Mouse (Mus musculus) MEL (cell line): Measurements from ENCODE around the gene Plin1. TPM values are rescaled to one million over a fixed set of nuclear protein-coding genes. Genes with fewer than 3 reads are reported as not detected.

Experiments
- DNase-seq: peaks from one replicate; pipeline ENCODE4 v3.0.0; 2011; ENCODE audit warnings: low read depth, low spot score
- H3K27ac ChIP-seq: 2 replicates; pipeline ENCODE4 v1.5.1; 2012; ENCODE audit warnings: low read depth, mild to moderate bottlenecking, control low read depth, low read length, moderate library complexity; ENCODE audit not compliant: control insufficient read depth
- H3K27me3 ChIP-seq, 2 experiments: fragments of 150-350 bp in 1 of 2; sonication (generic) in 1 of 2; 2 replicates each; pipeline ENCODE4 v1.6.1; 2012; ENCODE audit warnings: low read length in 2 of 2, mild to moderate bottlenecking in 2 of 2, improper control_type of control experiment in 1 of 2, moderate library complexity in 1 of 2; ENCODE audit not compliant: insufficient read depth in 2 of 2, control insufficient read depth in 1 of 2
- H3K36me3 ChIP-seq, 2 experiments: 2 replicates each; pipeline ENCODE4 v1.6.1; 2012 to 2014; ENCODE audit warnings: low read length in 2 of 2, improper control_type of control experiment in 1 of 2, inconsistent platforms in 1 of 2, mild to moderate bottlenecking in 1 of 2; ENCODE audit not compliant: insufficient read depth in 2 of 2, control insufficient read depth in 1 of 2
- H3K4me1 ChIP-seq, 2 experiments: fragments of 150-350 bp in 1 of 2; sonication (generic) in 1 of 2; 2 replicates each; pipeline ENCODE4 v1.6.1; 2012; ENCODE audit warnings: low read length in 2 of 2, improper control_type of control experiment in 1 of 2, mild to moderate bottlenecking in 1 of 2; ENCODE audit not compliant: insufficient read depth in 2 of 2, control insufficient read depth in 1 of 2
- H3K4me3 ChIP-seq, 2 experiments: fragments of 150-350 bp in 1 of 2; sonication (generic) in 1 of 2; 2 replicates each; pipeline ENCODE4 v1.5.1; 2012; ENCODE audit warnings: low read depth in 2 of 2, low read length in 2 of 2, mild to moderate bottlenecking in 2 of 2, moderate library complexity in 2 of 2, control low read depth in 1 of 2, improper control_type of control experiment in 1 of 2; ENCODE audit not compliant: control insufficient read depth in 1 of 2, insufficient read depth in 1 of 2
- H3K79me2 ChIP-seq: 2 replicates; pipeline ENCODE4 v1.6.1; 2012; ENCODE audit warnings: mild to moderate bottlenecking, low read length, moderate library complexity; ENCODE audit not compliant: control insufficient read depth, poor library complexity, insufficient read depth
- H3K9ac ChIP-seq: 2 replicates; pipeline ENCODE4 v1.6.1; 2012; ENCODE audit warnings: low read depth, mild to moderate bottlenecking, control low read depth, low read length, moderate library complexity; ENCODE audit not compliant: control insufficient read depth, poor library complexity, severe bottlenecking
- H3K9me3 ChIP-seq: fragments of 150-350 bp; sonication (generic); replicated peaks from 2 replicates; pipeline ENCODE4 v1.6.1; 2012; ENCODE audit warnings: mild to moderate bottlenecking, low read length, improper control_type of control experiment, moderate library complexity; ENCODE audit not compliant: insufficient read depth
- CHD2 ChIP-seq: IDR thresholded peaks from 2 replicates; pipeline ENCODE4 v1.6.1; 2011; ENCODE audit warnings: low read length, improper control_type of control experiment
- CTCF ChIP-seq, 3 experiments: IDR thresholded peaks in 2 of 3; conservative IDR thresholded peaks in 1 of 3; 2 replicates each; pipeline ENCODE4 v1.5.1; 2011 to 2012; ENCODE audit warnings: low read length in 3 of 3, low read depth in 2 of 3, mild to moderate bottlenecking in 2 of 3, improper control_type of control experiment in 1 of 3, inconsistent platforms in 1 of 3, mixed read lengths in 1 of 3, moderate library complexity in 1 of 3; ENCODE audit not compliant: control insufficient read depth in 1 of 3, insufficient read depth in 1 of 3, poor library complexity in 1 of 3, severe bottlenecking in 1 of 3
- ELF1 ChIP-seq: IDR thresholded peaks from 2 replicates; pipeline ENCODE4 v1.6.1; 2014; ENCODE audit warnings: low read depth, mild to moderate bottlenecking, inconsistent platforms, low read length, improper control_type of control experiment, moderate library complexity
- MAX ChIP-seq: IDR thresholded peaks from 2 replicates; pipeline ENCODE4 v1.6.1; 2011; ENCODE audit warnings: low read length, improper control_type of control experiment
- MEF2A ChIP-seq: IDR thresholded peaks from 2 replicates; pipeline ENCODE4 v1.6.1; 2014; ENCODE audit warnings: low read depth, mild to moderate bottlenecking, inconsistent platforms, low read length, improper control_type of control experiment; ENCODE audit not compliant: poor library complexity, insufficient replicate concordance, severe bottlenecking; ENCODE audit errors: extremely low read depth
- POLR2A ChIP-seq, 2 experiments: IDR thresholded peaks; 2 replicates each; pipeline ENCODE4 v1.6.1; 2011 to 2012; ENCODE audit warnings: low read length in 2 of 2, mild to moderate bottlenecking in 2 of 2, control low read depth in 1 of 2, improper control_type of control experiment in 1 of 2, low read depth in 1 of 2, moderate library complexity in 1 of 2; ENCODE audit not compliant: control insufficient read depth in 1 of 2, insufficient read depth in 1 of 2, poor library complexity in 1 of 2
- SMC3 ChIP-seq: IDR thresholded peaks from 2 replicates; pipeline ENCODE4 v1.6.1; 2011; ENCODE audit warnings: low read depth, low read length, improper control_type of control experiment
- TAL1 ChIP-seq: IDR thresholded peaks from 2 replicates; pipeline ENCODE4 v1.6.1; 2012; ENCODE audit warnings: mild to moderate bottlenecking, inconsistent platforms, low read length, moderate library complexity, mixed read lengths
- ZC3H11A ChIP-seq: IDR thresholded peaks from 2 replicates; pipeline ENCODE4 v1.6.1; 2012; ENCODE audit warnings: low read depth, mild to moderate bottlenecking, inconsistent platforms, low read length, improper control_type of control experiment
- ZKSCAN1 ChIP-seq: IDR thresholded peaks from 2 replicates; pipeline ENCODE4 v1.6.1; 2012; ENCODE audit warnings: low read depth, mild to moderate bottlenecking, inconsistent platforms, low read length, improper control_type of control experiment, moderate library complexity
- ZMIZ1 ChIP-seq: IDR thresholded peaks from 2 replicates; pipeline ENCODE4 v1.6.1; 2012; ENCODE audit warnings: low read depth, mild to moderate bottlenecking, inconsistent platforms, low read length, improper control_type of control experiment, moderate library complexity
- polyA plus RNA-seq, 2 experiments: library from polyadenylated mRNA; stranded (reverse) in 1 of 2; unstranded in 1 of 2; fragments of >175 nt in 1 of 2; fragments of >200 nt in 1 of 2; gene quantifications; 2 replicates each; pipeline versions ENCODE4 v1.2.1 to v1.2.4; 2012; ENCODE audit warnings: low replicate concordance in 2 of 2, low read depth in 1 of 2; ENCODE audit not compliant: insufficient read length in 2 of 2, insufficient read depth in 1 of 2, missing spikeins in 1 of 2
- total RNA-seq: library from RNA; depleted of rRNA; stranded (reverse); fragments of 300-350 nt; gene quantifications from 2 replicates; pipeline ENCODE4 v1.2.3, GENCODE M21; 2012

Plin1 gene
- total and polyA plus RNA-seq, 3 experiments = 0.08 to 0.19 TPM; not detected in 1

GRCm38 (mm10) chr7:79736511-79736910 is 3.8 kb upstream of the Plin1 start:
- no peaks in the 10 kb centered on the region for H3K9me3 ChIP-seq
- no peak overlapping the region for H3K9ac ChIP-seq
- H3K4me3 ChIP-seq = no peak overlapping the region
- no peaks in the 10 kb centered on the region for H3K27me3 ChIP-seq
- TF ChIP-seq ZKSCAN1 (no peak), CHD2 (no peak), ZMIZ1 (no peak), ZC3H11A (no peak)
- TF ChIP-seq, all 39 proteins: peak for 0
- Histone ChIP-seq H3K79me2 (no peaks in the 10 kb centered on the region), H3K4me1 (no peaks in the 10 kb centered on the region), H3K36me3 (no peaks in the 10 kb centered on the region), H3K27ac (no peak overlapping the region)
- no peak for DNase-seq

DNA sequence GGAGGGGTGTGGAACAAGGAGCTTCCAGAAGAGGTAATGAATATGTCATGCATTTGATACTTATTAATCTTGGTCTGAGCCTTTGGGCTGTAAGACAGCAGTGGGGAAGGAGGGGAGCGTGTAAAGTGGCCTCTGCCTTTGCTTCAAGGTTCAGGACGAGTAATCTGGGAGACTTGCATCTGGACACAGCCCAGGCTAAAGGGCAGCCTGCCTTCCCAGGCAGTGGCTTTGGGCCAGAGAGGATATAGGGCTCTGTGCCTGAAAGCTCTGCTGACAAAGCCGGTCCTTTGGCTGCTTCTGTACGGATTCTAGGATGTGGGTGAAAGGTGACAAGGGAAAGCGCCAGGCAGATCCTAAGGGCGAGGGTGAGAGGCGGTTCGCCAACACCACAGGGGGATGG is 1.9 kb upstream of the Plin1 start:
- Histone ChIP-seq H3K9me3 (no peaks in the 10 kb centered on the region), H3K36me3 (no peaks in the 10 kb centered on the region), H3K27me3 (no peaks in the 10 kb centered on the region), H3K4me1 (no peaks in the 10 kb centered on the region), H3K4me3 (no peak overlapping the region), H3K79me2 (no peaks in the 10 kb centered on the region)
- no peak for DNase-seq
- TF ChIP-seq MEF2A = no peak
- TF ChIP-seq, all 39 proteins: peak for 0
- H3K9ac ChIP-seq = no peak overlapping the region
- no peak overlapping the region for H3K27ac ChIP-seq

- Histone ChIP-seq H3K4me3 (no peak overlapping the region), H3K9me3 (no peaks in the 10 kb centered on the region), H3K27me3 (no peaks in the 10 kb centered on the region), H3K27ac (no peak overlapping the region), H3K4me1 (peaks cover 0 to 12% of the 10 kb centered on the region in 2 experiments; a peak in 2 of 4 replicates), H3K36me3 (no peaks in the 10 kb centered on the region), H3K9ac (no peak overlapping the region), H3K79me2 (no peaks in the 10 kb centered on the region)
- TF ChIP-seq POLR2A (IDR thresholded peaks at IDR 0.05; ENCODE audit: control insufficient read depth in 1 of 2, insufficient read depth in 1 of 2, low read depth in 1 of 2, low read length in 2 of 2, poor library complexity in 1 of 2) (no peak), ELF1 (no peak)
- no peak for DNase-seq
Measured at GRCm38 (mm10) chr7:79731438-79731837, 1.3 kb downstream of the Plin1 start.

- peak; percentile 65 for DNase-seq
- H3K36me3 ChIP-seq = no peaks in the 10 kb centered on the region
- no peaks in the 10 kb centered on the region for H3K9me3 ChIP-seq
- no peaks in the 10 kb centered on the region for H3K79me2 ChIP-seq
- H3K9ac ChIP-seq = no peak overlapping the region
- H3K27me3 ChIP-seq = no peaks in the 10 kb centered on the region
- no peak overlapping the region for H3K4me3 ChIP-seq
- H3K27ac ChIP-seq = no peak overlapping the region
- peaks cover 0 to 12% of the 10 kb centered on the region in 2 experiments; a peak in 2 of 4 replicates for H3K4me1 ChIP-seq
- TF ChIP-seq CTCF (IDR thresholded peaks at IDR 0.05 in 2 of 3, conservative IDR thresholded peaks at IDR 0.05 in 1 of 3; ENCODE audit: control insufficient read depth in 1 of 3, insufficient read depth in 1 of 3, low read depth in 2 of 3, low read length in 3 of 3, poor library complexity in 1 of 3, severe bottlenecking in 1 of 3) = peak in 2 of 3 experiments; percentile 55 to 64; a peak in 5 of 6 replicates
- TF ChIP-seq TAL1 = no peak
- peak; percentile 47 for TF ChIP-seq SMC3
- no peak for TF ChIP-seq MAX
Measured at GRCm38 (mm10) chr7:79729743-79730370, 2.8 kb downstream of the Plin1 start.
